Mouse (Mus musculus) liver, embryonic 14.5 days (tissue): ENCODE measurements around the gene Rfx8.

Experiments used
- CTCF ChIP-seq: IDR thresholded peaks from 2 replicates; pipeline ENCODE4 v1.5.1; 2016; ENCODE audit warnings: antibody characterized with exemption, low read depth, control low read depth
- EP300 ChIP-seq: IDR thresholded peaks from 2 replicates; pipeline ENCODE4 v1.6.1; 2016; ENCODE audit warnings: antibody characterized with exemption, low read depth

GRCm38 (mm10) chr1:39685841-39686240 is 35.0 kb downstream of the Rfx8 start:
- no peak for TF ChIP-seq EP300
- TF ChIP-seq CTCF: peak; percentile 57
